Mouse (Mus musculus) embryonic facial prominence, embryonic 11.5 days (tissue): ENCODE measurements around the gene Nf1. TPM values are rescaled to one million over a fixed set of nuclear protein-coding genes. Genes with fewer than 3 reads are reported as not detected.

Experiments used
- ATAC-seq: fragments of 200-750 bp; cut with Nextera tagmentation; replicated peaks from 2 replicates; pipeline ENCODE4 v1.8.0; 2017; ENCODE audit warnings: low read depth; ENCODE audit not compliant: insufficient number of reproducible peaks, low FRiP score, low TSS enrichment
- DNase-seq: peaks from one replicate; pipeline ENCODE4 v3.0.0-alpha.2; 2015; ENCODE audit warnings: low spot score
- H3K27ac ChIP-seq: fragments of 300-500 bp; sonication (generic); replicated peaks from 2 replicates; pipeline ENCODE4 v1.5.1; 2014; ENCODE audit warnings: mild to moderate bottlenecking, low read depth, low read length, control low read depth
- H3K27me3 ChIP-seq: fragments of 300-500 bp; sonication (generic); 2 replicates; pipeline ENCODE4 v1.6.1; 2014; ENCODE audit warnings: mild to moderate bottlenecking, low read length, moderate library complexity, mixed read lengths; ENCODE audit not compliant: control insufficient read depth, insufficient read depth
- H3K36me3 ChIP-seq: fragments of 300-500 bp; sonication (generic); replicated peaks from 2 replicates; pipeline ENCODE4 v1.6.1; 2014; ENCODE audit warnings: low read depth, mild to moderate bottlenecking, low read length, moderate library complexity, mixed read lengths; ENCODE audit not compliant: control insufficient read depth, insufficient read depth
- H3K4me1 ChIP-seq: fragments of 300-500 bp; sonication (generic); 2 replicates; pipeline ENCODE4 v1.6.1; 2014; ENCODE audit warnings: low read length, mixed read lengths; ENCODE audit not compliant: control insufficient read depth, insufficient read depth
- H3K4me2 ChIP-seq: fragments of 300-500 bp; sonication (generic); 2 replicates; pipeline ENCODE4 v1.6.1; 2014; ENCODE audit warnings: low read depth, mild to moderate bottlenecking, control low read depth, low read length, moderate library complexity
- H3K4me3 ChIP-seq: fragments of 300-500 bp; sonication (generic); 2 replicates; pipeline ENCODE4 v1.5.1; 2014; ENCODE audit warnings: low read depth, low read length, control low read depth
- H3K9ac ChIP-seq: fragments of 300-500 bp; sonication (generic); replicated peaks from 2 replicates; pipeline ENCODE4 v1.6.1; 2014; ENCODE audit warnings: mild to moderate bottlenecking, control low read depth, low read length
- H3K9me3 ChIP-seq: fragments of 300-500 bp; sonication (generic); replicated peaks from 2 replicates; pipeline ENCODE4 v1.6.1; 2016; ENCODE audit warnings: mild to moderate bottlenecking, low read length, inconsistent platforms, mixed read lengths; ENCODE audit not compliant: control insufficient read depth
- WGBS: fragments of 180-500 bp; shearing (Covaris S2); extraction: QIAGEN DNeasy Blood & Tissue Kit; methylation state at CpG from one replicate; pipeline ENCODE4 v1.1.7; 2014; 5-methylcytosine and 5-hydroxymethylcytosine counted together
- polyA plus RNA-seq: library from polyadenylated mRNA; unstranded; fragments of >200 nt; fragmentation: Nextera tagmentation; extraction: Ambion mirVana; gene quantifications from 2 replicates; pipeline ENCODE4 v1.2.1, GENCODE M21; 2014

Nf1 gene
- polyA plus RNA-seq, 1 experiment from 2014 or later: 8.1 TPM

GRCm38 (mm10) chr11:79373031-79373430 is 33.5 kb downstream of the Nf1 start:
- Histone ChIP-seq H3K4me2 (no peak overlapping the region), H3K36me3 (no peaks in the 10 kb centered on the region), H3K9me3 (no peaks in the 10 kb centered on the region), H3K4me1 (no peaks in the 10 kb centered on the region), H3K27me3 (no peaks in the 10 kb centered on the region), H3K4me3 (no peak overlapping the region), H3K27ac (no peak overlapping the region), H3K9ac (no peak overlapping the region)
- WGBS: 94% methylated on average over 4 of the region's 4 CpGs
- DNase-seq (no peak), ATAC-seq (no peak)

- no peaks in the 10 kb centered on the region for H3K4me1 ChIP-seq
- H3K27me3 ChIP-seq: no peaks in the 10 kb centered on the region
- ATAC-seq (no peak), DNase-seq (peak; percentile 90)
- no peaks in the 10 kb centered on the region for H3K9me3 ChIP-seq
- H3K27ac ChIP-seq: no peak overlapping the region
- no peak overlapping the region for H3K4me2 ChIP-seq
- WGBS: 66% methylated on average over 3 of the region's 3 CpGs
- H3K4me3 ChIP-seq: no peak overlapping the region
- no peak overlapping the region for H3K9ac ChIP-seq
- H3K36me3 ChIP-seq: no peaks in the 10 kb centered on the region; the same call in 1 of the 2 replicates
These were observed 58.8 kb downstream of the Nf1 start for GRCm38 (mm10) chr11:79398336-79398735.

GRCm38 (mm10) chr11:79403625-79404319 is 64.3 kb downstream of the Nf1 start:
- Histone ChIP-seq H3K9me3 (no peaks in the 10 kb centered on the region), H3K27ac (no peak overlapping the region), H3K4me3 (no peak overlapping the region), H3K4me2 (no peak overlapping the region), H3K4me1 (no peaks in the 10 kb centered on the region), H3K36me3 (no peaks in the 10 kb centered on the region; the same call in 1 of the 2 replicates), H3K9ac (no peak overlapping the region), H3K27me3 (no peaks in the 10 kb centered on the region)
- no peak for DNase-seq
- WGBS: 89% methylated on average over 6 of the region's 6 CpGs
- no peak for ATAC-seq

GRCm38 (mm10) chr11:79413761-79414513 is 74.4 kb downstream of the Nf1 start:
- H3K4me2 ChIP-seq: no peak overlapping the region
- ATAC-seq (no peak), DNase-seq (no peak)
- H3K36me3 ChIP-seq: no peaks in the 10 kb centered on the region; the same call in 1 of the 2 replicates
- H3K27me3 ChIP-seq: no peaks in the 10 kb centered on the region
- no peak overlapping the region for H3K27ac ChIP-seq
- no peak overlapping the region for H3K4me3 ChIP-seq
- H3K4me1 ChIP-seq: no peaks in the 10 kb centered on the region
- WGBS: 91% methylated on average over 7 of the region's 7 CpGs
- H3K9me3 ChIP-seq: no peaks in the 10 kb centered on the region
- no peak overlapping the region for H3K9ac ChIP-seq

- no peaks in the 10 kb centered on the region; the same call in 1 of the 2 replicates for H3K36me3 ChIP-seq
- no peak overlapping the region for H3K4me2 ChIP-seq
- no peaks in the 10 kb centered on the region for H3K4me1 ChIP-seq
- ATAC-seq (no peak), DNase-seq (no peak)
- H3K9me3 ChIP-seq: no peaks in the 10 kb centered on the region
- H3K27me3 ChIP-seq: no peaks in the 10 kb centered on the region
- no peak overlapping the region for H3K27ac ChIP-seq
- no peak overlapping the region for H3K9ac ChIP-seq
- 89% methylated on average over 5 of the region's 5 CpGs for WGBS
- H3K4me3 ChIP-seq: no peak overlapping the region
These were observed 83.0 kb downstream of the Nf1 start for GRCm38 (mm10) chr11:79422496-79422895.

GRCm38 (mm10) chr11:79426571-79426970 is 87.1 kb downstream of the Nf1 start:
- 61% methylated on average over 4 of the region's 4 CpGs for WGBS
- ATAC-seq (no peak), DNase-seq (no peak)
- H3K36me3 ChIP-seq: no peaks in the 10 kb centered on the region
- H3K9ac ChIP-seq: no peak overlapping the region
- no peak overlapping the region for H3K4me3 ChIP-seq
- H3K9me3 ChIP-seq: no peaks in the 10 kb centered on the region
- no peaks in the 10 kb centered on the region for H3K27me3 ChIP-seq
- no peaks in the 10 kb centered on the region for H3K4me1 ChIP-seq
- H3K27ac ChIP-seq: no peak overlapping the region
- H3K4me2 ChIP-seq: no peak overlapping the region

GRCm38 (mm10) chr11:79427638-79428037 is 88.1 kb downstream of the Nf1 start:
- Histone ChIP-seq H3K4me1 (no peaks in the 10 kb centered on the region), H3K9me3 (no peaks in the 10 kb centered on the region), H3K36me3 (no peaks in the 10 kb centered on the region), H3K4me3 (no peak overlapping the region), H3K27ac (no peak overlapping the region), H3K4me2 (no peak overlapping the region), H3K27me3 (no peaks in the 10 kb centered on the region), H3K9ac (no peak overlapping the region)
- peak; percentile 78 for DNase-seq
- ATAC-seq: no peak
- 0% methylated on average over 2 of the region's 2 CpGs for WGBS

- WGBS: 90% methylated on average over 4 of the region's 4 CpGs
These were observed 95.8 kb downstream of the Nf1 start for GRCm38 (mm10) chr11:79435252-79435651.

More at GRCm38 (mm10) chr11:79435252-79435651, 95.8 kb downstream of the Nf1 start:
- DNase-seq (no peak), ATAC-seq (no peak)
- Histone ChIP-seq H3K27me3 (no peaks in the 10 kb centered on the region), H3K27ac (no peak overlapping the region), H3K4me2 (no peak overlapping the region), H3K36me3 (no peaks in the 10 kb centered on the region; the same call in 1 of the 2 replicates), H3K9ac (no peak overlapping the region), H3K9me3 (no peaks in the 10 kb centered on the region), H3K4me3 (no peak overlapping the region), H3K4me1 (no peaks in the 10 kb centered on the region)
